Mouse (Mus musculus): ENCODE measurements at regions not wholly inside any gene's neighbourhood (a gene's known extent, or its start where the extent isn't known, plus 50 kb on each side); places are given as distances from the start of the nearest gene placed in this dataset.

GRCm38 (mm10) chr16:5792216-5792615, 92.9 kb upstream of the Rbfox1 start:
- TF ChIP-seq CTCF (IDR thresholded peaks at IDR 0.05; ENCODE audit: insufficient read depth, low read length) = no peak
- TF ChIP-seq POLR2A (IDR thresholded peaks at IDR 0.05; ENCODE audit: borderline replicate concordance, extremely low read depth, low read depth, low read length) = no peak
